Mouse (Mus musculus): Measurements from ENCODE around the gene Cxcl13.

Gene Cxcl13

GRCm38 (mm10) chr5:95983797-95984486 is 27.2 kb downstream of the Cxcl13 start:
- no peak for DNase-seq (ENCODE audit: low spot score in 2 of 2)

GRCm38 (mm10) chr5:95991339-95992292 is 34.9 kb downstream of the Cxcl13 start:
- peak; percentile 20 to 26 for DNase-seq (ENCODE audit: low spot score in 2 of 2)

- no peak for DNase-seq (ENCODE audit: low spot score in 2 of 2)
Observed at GRCm38 (mm10) chr5:95997276-95997675, 40.5 kb downstream of the Cxcl13 start.

- no peak for DNase-seq (ENCODE audit: low spot score in 2 of 2)
Observed at GRCm38 (mm10) chr5:96003348-96003747, 46.6 kb downstream of the Cxcl13 start.

GRCm38 (mm10) chr5:96008274-96008842 is 51.6 kb downstream of the Cxcl13 start:
- DNase-seq (ENCODE audit: low spot score in 2 of 2): no peak

- no peak for DNase-seq (ENCODE audit: low spot score in 2 of 2)
Observed at GRCm38 (mm10) chr5:96009076-96009475, 52.3 kb downstream of the Cxcl13 start.

Data from urinary bladder, postnatal 36 days (tissue).